Mouse (Mus musculus): Measurements from ENCODE around the gene H2-Q10. TPM values are rescaled to one million over a fixed set of nuclear protein-coding genes. Genes with fewer than 3 reads are reported as not detected.
"Not testable (repeated sequence)": the region's sequence is repeated elsewhere in the genome, so short reads cannot be mapped to it uniquely, and the experiment has no call there.

Gene H2-Q10
- 0.31 and 1.2 TPM in 2 replicates for polyA plus RNA-seq (2016; fragmentation: Nextera tagmentation; extraction: Ambion mirVana)

- H3K4me3 ChIP-seq: peak within 1 kb of the TSS; percentile 59
These were observed at the start of gene H2-Q10 for GRCm38 (mm10) chr17:35469842-35470751. TSS of gene H2-Q10 (plus strand) at chr17:35470089.

GRCm38 (mm10) chr17:35420206-35420810 is 49.6 kb upstream of the H2-Q10 start:
- not testable (repeated sequence) for H3K4me3 ChIP-seq; H3K9me3 ChIP-seq (replicated peaks); H3K4me1 ChIP-seq (replicated peaks); H3K36me3 ChIP-seq; ATAC-seq (ENCODE audit: insufficient number of reproducible peaks, low FRiP score); H3K9ac ChIP-seq; H3K27ac ChIP-seq (ENCODE audit: poor library complexity, severe bottlenecking); H3K4me2 ChIP-seq
- H3K27me3 ChIP-seq (replicated peaks): peaks cover 43% of the 10 kb centered on the region
- WGBS: 12% methylated on average over 11 of the region's 11 CpGs

More at GRCm38 (mm10) chr17:35469842-35470751, at the start of gene H2-Q10:
- 2% methylated on average over 80 of the region's 80 CpGs for WGBS
- Histone ChIP-seq H3K4me2 (peak within 1 kb of the TSS; percentile 99), H3K27me3 (replicated peaks) (peaks cover 71% of the 10 kb centered on the region), H3K4me1 (replicated peaks) (peaks cover 13% of the 10 kb centered on the region), H3K9ac (peak within 1 kb of the TSS; percentile 59), H3K9me3 (replicated peaks) (no peaks in the 10 kb centered on the region), H3K27ac (ENCODE audit: poor library complexity, severe bottlenecking) (no peak within 1 kb of the TSS), H3K36me3 (no peaks in the 10 kb centered on the region)
- ATAC-seq (ENCODE audit: insufficient number of reproducible peaks, low FRiP score): peak; percentile 33; the same call in 1 of the 2 replicates

- H3K9me3 ChIP-seq (replicated peaks); H3K27ac ChIP-seq (ENCODE audit: poor library complexity, severe bottlenecking); H3K4me1 ChIP-seq (replicated peaks); H3K4me2 ChIP-seq; ATAC-seq (ENCODE audit: insufficient number of reproducible peaks, low FRiP score); H3K9ac ChIP-seq; H3K36me3 ChIP-seq; H3K4me3 ChIP-seq: not testable (repeated sequence)
- 82% methylated on average over 4 of the region's 4 CpGs for WGBS
- peaks cover 53% of the 10 kb centered on the region for H3K27me3 ChIP-seq (replicated peaks)
These were observed 48.6 kb upstream of the H2-Q10 start for GRCm38 (mm10) chr17:35421331-35421730.

- WGBS: 85% methylated on average over 5 of the region's 5 CpGs
- H3K4me3 ChIP-seq; H3K9ac ChIP-seq; H3K9me3 ChIP-seq (replicated peaks); H3K4me1 ChIP-seq (replicated peaks); H3K4me2 ChIP-seq; H3K36me3 ChIP-seq; ATAC-seq (ENCODE audit: insufficient number of reproducible peaks, low FRiP score); H3K27ac ChIP-seq (ENCODE audit: poor library complexity, severe bottlenecking): not testable (repeated sequence)
- peaks cover 55% of the 10 kb centered on the region for H3K27me3 ChIP-seq (replicated peaks)
These were observed 47.5 kb upstream of the H2-Q10 start for GRCm38 (mm10) chr17:35422360-35422759.

GRCm38 (mm10) chr17:35423131-35423810 is 46.6 kb upstream of the H2-Q10 start:
- H3K9me3 ChIP-seq (replicated peaks); H3K36me3 ChIP-seq; H3K4me3 ChIP-seq; H3K4me1 ChIP-seq (replicated peaks); H3K9ac ChIP-seq; H3K27ac ChIP-seq (ENCODE audit: poor library complexity, severe bottlenecking); ATAC-seq (ENCODE audit: insufficient number of reproducible peaks, low FRiP score); H3K4me2 ChIP-seq: not testable (repeated sequence)
- peaks cover 56% of the 10 kb centered on the region for H3K27me3 ChIP-seq (replicated peaks)
- whole genome bisulfite sequencing: 55% methylated on average over 3 of the region's 3 CpGs

GRCm38 (mm10) chr17:35424106-35424505 is 45.8 kb upstream of the H2-Q10 start:
- H3K9me3 ChIP-seq (replicated peaks); H3K27ac ChIP-seq (ENCODE audit: poor library complexity, severe bottlenecking); H3K4me2 ChIP-seq; ATAC-seq (ENCODE audit: insufficient number of reproducible peaks, low FRiP score); H3K4me3 ChIP-seq; H3K4me1 ChIP-seq (replicated peaks); H3K9ac ChIP-seq; H3K36me3 ChIP-seq: not testable (repeated sequence)
- H3K27me3 ChIP-seq (replicated peaks): peaks cover 54% of the 10 kb centered on the region
- 65% methylated on average over 3 of the region's 3 CpGs for WGBS

- not testable (repeated sequence) for H3K36me3 ChIP-seq; H3K27ac ChIP-seq (ENCODE audit: poor library complexity, severe bottlenecking); H3K9me3 ChIP-seq (replicated peaks); H3K4me1 ChIP-seq (replicated peaks)
- peak; percentile 36 for ATAC-seq (ENCODE audit: insufficient number of reproducible peaks, low FRiP score)
- WGBS: 3% methylated on average over 59 of the region's 66 CpGs
- Histone ChIP-seq H3K9ac (peak within 1 kb of the TSS; percentile 29; the same call in 1 of the 2 replicates), H3K4me2 (peak within 1 kb of the TSS; percentile 61), H3K27me3 (replicated peaks) (peaks cover 54% of the 10 kb centered on the region), H3K4me3 (peak within 1 kb of the TSS; percentile 36)
These were observed 45.1 kb upstream of the H2-Q10 start, which contains the start of gene H2-Q6 for GRCm38 (mm10) chr17:35424624-35425416. TSS of gene H2-Q6 (plus strand) at chr17:35424850.

- WGBS: 13% methylated on average over 28 of the region's 28 CpGs
- H3K36me3 ChIP-seq; H3K9me3 ChIP-seq (replicated peaks); H3K27ac ChIP-seq (ENCODE audit: poor library complexity, severe bottlenecking); ATAC-seq (ENCODE audit: insufficient number of reproducible peaks, low FRiP score); H3K4me1 ChIP-seq (replicated peaks): not testable (repeated sequence)
- H3K27me3 ChIP-seq (replicated peaks): peaks cover 54% of the 10 kb centered on the region
- peak overlapping the region; percentile 29; the same call in 1 of the 2 replicates for H3K9ac ChIP-seq
- H3K4me3 ChIP-seq: peak overlapping the region; percentile 36
- peak overlapping the region; percentile 61 for H3K4me2 ChIP-seq
These were observed 44.4 kb upstream of the H2-Q10 start for GRCm38 (mm10) chr17:35425474-35425873.

- not testable (repeated sequence) for H3K27ac ChIP-seq (ENCODE audit: poor library complexity, severe bottlenecking); H3K4me2 ChIP-seq; H3K9me3 ChIP-seq (replicated peaks); ATAC-seq (ENCODE audit: insufficient number of reproducible peaks, low FRiP score); H3K36me3 ChIP-seq; H3K4me1 ChIP-seq (replicated peaks); H3K9ac ChIP-seq; H3K4me3 ChIP-seq
- WGBS: 77% methylated on average over 6 of the region's 6 CpGs
- H3K27me3 ChIP-seq (replicated peaks): peaks cover 44% of the 10 kb centered on the region
These were observed 41.0 kb upstream of the H2-Q10 start for GRCm38 (mm10) chr17:35428883-35429282.

- H3K27me3 ChIP-seq (replicated peaks): peaks cover 37% of the 10 kb centered on the region
These were observed 39.2 kb upstream of the H2-Q10 start for GRCm38 (mm10) chr17:35430671-35431070.

More at GRCm38 (mm10) chr17:35430671-35431070, 39.2 kb upstream of the H2-Q10 start:
- not testable (repeated sequence) for H3K9ac ChIP-seq; H3K27ac ChIP-seq (ENCODE audit: poor library complexity, severe bottlenecking); H3K4me3 ChIP-seq; H3K36me3 ChIP-seq; H3K9me3 ChIP-seq (replicated peaks); ATAC-seq (ENCODE audit: insufficient number of reproducible peaks, low FRiP score); H3K4me1 ChIP-seq (replicated peaks); H3K4me2 ChIP-seq
- WGBS: 76% methylated on average over 6 of the region's 6 CpGs

Data from heart, embryonic 12.5 days (tissue).